Mouse (Mus musculus): ENCODE results near the gene Cbx5.

- TF ChIP-seq CTCF (IDR thresholded peaks at IDR 0.05; ENCODE audit: borderline replicate concordance, control insufficient read depth, extremely low read depth, insufficient read depth, low read length, poor library complexity) = no peak
- no peak for TF ChIP-seq POLR2A (IDR thresholded peaks at IDR 0.05; ENCODE audit: control insufficient read depth, extremely low read depth, insufficient read depth, low read length, poor library complexity)
Measured at GRCm38 (mm10) chr15:103144176-103144575, 95.4 kb downstream of the Cbx5 start.
